Mouse (Mus musculus): Measurements from ENCODE around the gene Spocd1.

GRCm38 (mm10) chr4:129884041-129884930 is 44.8 kb upstream of the Spocd1 start:
- no peak for TF ChIP-seq EP300 (optimal IDR thresholded peaks at IDR 0.05)
- no peak for TF ChIP-seq CTCF (IDR thresholded peaks at IDR 0.05; ENCODE audit: low read depth)

Measured in stomach, postnatal 0 days (tissue).